In the genomic region with DNA sequence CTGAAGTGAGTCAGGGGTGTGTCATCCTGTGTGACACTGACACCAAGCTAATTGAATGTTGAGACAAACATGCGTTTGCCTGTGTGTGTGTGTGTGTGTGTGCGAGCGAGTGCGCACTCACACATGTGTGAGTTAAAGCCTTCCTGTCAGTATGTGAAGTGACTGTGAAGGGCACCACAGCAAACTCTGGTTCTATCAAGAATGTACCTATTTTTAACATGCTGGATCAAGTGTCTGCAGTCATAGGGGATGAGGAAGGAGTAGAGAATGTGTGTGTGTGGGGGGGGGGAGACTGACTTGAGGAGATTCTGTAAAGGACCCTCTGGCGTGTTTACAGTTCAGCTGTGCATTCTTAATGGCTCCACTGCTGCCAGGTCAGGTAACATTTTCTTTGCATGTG, we compare ENCODE assay signal across 7 mouse cellular contexts.
DNase-seq lines count a peak whose midpoint lies in the region; ATAC-seq lines count a peak whose summit lies in the region.

No protein-coding gene starts in this region.

- H3K9me3 ChIP-seq in liver, embryonic 13.5 days (replicated peaks) = no peaks in the 10 kb centered on the region
- H3K9me3 ChIP-seq in liver, embryonic 12.5 days (replicated peaks) = no peaks in the 10 kb centered on the region
- H3K9me3 ChIP-seq in forebrain, embryonic 12.5 days = no peaks in the 10 kb centered on the region
- H3K9me3 ChIP-seq in limb, embryonic 11.5 days (ENCODE audit: control insufficient read depth, low read length) = no peaks in the 10 kb centered on the region
- H3K9me3 ChIP-seq in stomach, embryonic 15.5 days = no peaks in the 10 kb centered on the region

- H3K4me1 ChIP-seq in liver, embryonic 13.5 days (replicated peaks) = peaks cover 54% of the 10 kb centered on the region
- peaks cover 56% of the 10 kb centered on the region for H3K4me1 ChIP-seq in liver, embryonic 12.5 days
- peaks cover 54% of the 10 kb centered on the region for H3K4me1 ChIP-seq in forebrain, embryonic 12.5 days
- H3K4me1 ChIP-seq in limb, embryonic 11.5 days (ENCODE audit: control insufficient read depth, insufficient read depth, low read length) = peaks cover 53% of the 10 kb centered on the region
- H3K4me1 ChIP-seq in stomach, embryonic 15.5 days = peaks cover 46% of the 10 kb centered on the region

- H3K9ac ChIP-seq in liver, embryonic 13.5 days = no peak overlapping the region
- H3K9ac ChIP-seq in liver, embryonic 12.5 days = no peak overlapping the region
- H3K9ac ChIP-seq in forebrain, embryonic 12.5 days = peak overlapping the region; percentile 38
- H3K9ac ChIP-seq in limb, embryonic 11.5 days (ENCODE audit: low read length) = no peak overlapping the region
- H3K9ac ChIP-seq in stomach, embryonic 15.5 days = no peak overlapping the region

- H3K4me3 ChIP-seq in liver, embryonic 13.5 days (replicated peaks) = no peak overlapping the region
- H3K4me3 ChIP-seq in liver, embryonic 12.5 days = no peak overlapping the region
- H3K4me3 ChIP-seq in forebrain, embryonic 12.5 days (replicated peaks) = 0 out of 2 replicates have a peak overlapping the region, but pooled peaks have one; percentile 4
- H3K4me3 ChIP-seq in limb, embryonic 11.5 days (ENCODE audit: low read depth, low read length) = no peak overlapping the region
- H3K4me3 ChIP-seq in stomach, embryonic 15.5 days (replicated peaks) = no peak overlapping the region

- 73% methylated on average over 5 of the region's 5 CpGs for WGBS in liver, embryonic 13.5 days (ENCODE audit: insufficient replicate concordance)
- WGBS in liver, embryonic 12.5 days (ENCODE audit: insufficient replicate concordance) = 67% methylated on average over 5 of the region's 5 CpGs
- WGBS in forebrain, embryonic 12.5 days = 56% methylated on average over 5 of the region's 5 CpGs
- 32% methylated on average over 5 of the region's 5 CpGs for WGBS in limb, embryonic 11.5 days
- WGBS in stomach, embryonic 15.5 days = 41% methylated on average over 5 of the region's 5 CpGs

- no peak for DNase-seq in liver, embryonic 13.5 days
- DNase-seq in limb, embryonic 11.5 days (ENCODE audit: low spot score) = peak; percentile 45
- DNase-seq in yolk sac, embryonic 10.5 days (ENCODE audit: low spot score) = no peak
- DNase-seq in gastrocnemius, postnatal 10 days = no peak

- H3K27me3 ChIP-seq in liver, embryonic 13.5 days = no peaks in the 10 kb centered on the region
- H3K27me3 ChIP-seq in liver, embryonic 12.5 days (replicated peaks) = no peaks in the 10 kb centered on the region
- H3K27me3 ChIP-seq in forebrain, embryonic 12.5 days = no peaks in the 10 kb centered on the region
- H3K27me3 ChIP-seq in limb, embryonic 11.5 days (ENCODE audit: control insufficient read depth, insufficient read depth, low read length) = no peaks in the 10 kb centered on the region
- H3K27me3 ChIP-seq in stomach, embryonic 15.5 days (replicated peaks) = no peaks in the 10 kb centered on the region

- no peak overlapping the region for H3K4me2 ChIP-seq in liver, embryonic 13.5 days
- H3K4me2 ChIP-seq in liver, embryonic 12.5 days = no peak overlapping the region
- peak overlapping the region; percentile 47 for H3K4me2 ChIP-seq in forebrain, embryonic 12.5 days
- H3K4me2 ChIP-seq in limb, embryonic 11.5 days (ENCODE audit: low read depth, severe bottlenecking) = peak overlapping the region; percentile 29
- H3K4me2 ChIP-seq in stomach, embryonic 15.5 days = peak overlapping the region; percentile 26; the same call in 1 of the 2 replicates

- H3K36me3 ChIP-seq in liver, embryonic 13.5 days = no peaks in the 10 kb centered on the region
- no peaks in the 10 kb centered on the region for H3K36me3 ChIP-seq in liver, embryonic 12.5 days
- no peaks in the 10 kb centered on the region for H3K36me3 ChIP-seq in forebrain, embryonic 12.5 days (replicated peaks)
- H3K36me3 ChIP-seq in limb, embryonic 11.5 days (ENCODE audit: control insufficient read depth, insufficient read depth, low read length) = no peaks in the 10 kb centered on the region
- H3K36me3 ChIP-seq in stomach, embryonic 15.5 days = no peaks in the 10 kb centered on the region

- peak overlapping the region; percentile 64; the same call in 1 of the 2 replicates for H3K27ac ChIP-seq in liver, embryonic 13.5 days
- H3K27ac ChIP-seq in liver, embryonic 12.5 days = no peak overlapping the region
- peak overlapping the region; percentile 94 for H3K27ac ChIP-seq in forebrain, embryonic 12.5 days
- H3K27ac ChIP-seq in limb, embryonic 11.5 days (replicated peaks; ENCODE audit: low read depth, low read length) = peak overlapping the region; percentile 89
- peak overlapping the region; percentile 94 for H3K27ac ChIP-seq in stomach, embryonic 15.5 days

- ATAC-seq in liver, embryonic 13.5 days (ENCODE audit: low read depth) = no peak
- ATAC-seq in liver, embryonic 12.5 days = no peak
- peak; percentile 12; the same call in 1 of the 2 replicates for ATAC-seq in forebrain, embryonic 12.5 days (ENCODE audit: low FRiP score)
- ATAC-seq in limb, embryonic 11.5 days (ENCODE audit: insufficient number of reproducible peaks, low FRiP score, low TSS enrichment, low read depth) = peak; percentile 78; the same call in 1 of the 2 replicates
- peak; percentile 9; the same call in 1 of the 2 replicates for ATAC-seq in stomach, embryonic 15.5 days (ENCODE audit: insufficient read depth, low FRiP score, low read depth)

Comparison
In these comparisons a context has a peak if more than half of its experiments do, and no peak if none do; other contexts are left out.
1. ATAC-seq: peak in forebrain, embryonic 12.5 days (single experiment), limb, embryonic 11.5 days (single experiment) and stomach, embryonic 15.5 days (single experiment); none in liver, embryonic 13.5 days (single experiment) and liver, embryonic 12.5 days (single experiment).
2. H3K4me2 ChIP-seq: peak in forebrain, embryonic 12.5 days (single experiment), limb, embryonic 11.5 days (single experiment) and stomach, embryonic 15.5 days (single experiment); none in liver, embryonic 13.5 days (single experiment) and liver, embryonic 12.5 days (single experiment).